Mouse (Mus musculus) testis, adult 2 months (tissue): ENCODE measurements around the gene Krtap19-9b.

Experiments
- CTCF ChIP-seq: fragments of 200-500 bp; IDR thresholded peaks from 2 replicates; pipeline ENCODE4 v1.5.1; 2012; ENCODE audit warnings: low read depth, mild to moderate bottlenecking, inconsistent platforms, low read length, moderate library complexity; ENCODE audit not compliant: control insufficient read depth, insufficient read depth, insufficient replicate concordance
- POLR2A ChIP-seq: fragments of 200-500 bp; IDR thresholded peaks from 2 replicates; pipeline ENCODE4 v1.6.1; 2012; ENCODE audit warnings: low read depth, mild to moderate bottlenecking, inconsistent platforms, low read length, moderate library complexity; ENCODE audit not compliant: control insufficient read depth

- TF ChIP-seq CTCF, result no peak
- TF ChIP-seq POLR2A, result no peak
Observed at GRCm38 (mm10) chr16:88962773-88963172, 30.7 kb upstream of the Krtap19-9b start, which contains the start of gene Krtap16-3.
